Mouse (Mus musculus) liver, embryonic 11.5 days (tissue): ENCODE results near the gene Ift20. TPM values are rescaled to one million over a fixed set of nuclear protein-coding genes. Genes with fewer than 3 reads are reported as not detected.
"Not testable (repeated sequence)": the region's sequence is repeated elsewhere in the genome, so short reads cannot be mapped to it uniquely, and the experiment has no call there.

Experiments
- ATAC-seq: fragments of 200-750 bp; cut with Nextera tagmentation; replicated peaks from 2 replicates; pipeline ENCODE4 v1.8.0; 2017; ENCODE audit warnings: moderate number of reproducible peaks, mild to moderate bottlenecking, moderate TSS enrichment, moderate library complexity; ENCODE audit not compliant: low FRiP score
- DNase-seq: peaks from one replicate; pipeline ENCODE4 v3.0.0-alpha.2; 2017; ENCODE audit warnings: low spot score
- H3K27ac ChIP-seq: fragments of 300-500 bp; sonication (generic); 2 replicates; pipeline ENCODE4 v1.5.1; 2014; ENCODE audit warnings: mild to moderate bottlenecking, low read depth, low read length, control low read depth
- H3K27me3 ChIP-seq: fragments of 300-500 bp; sonication (generic); replicated peaks from 2 replicates; pipeline ENCODE4 v1.6.1; 2014; ENCODE audit warnings: low read length, mixed read lengths; ENCODE audit not compliant: control insufficient read depth, insufficient read depth
- H3K36me3 ChIP-seq: fragments of 300-500 bp; sonication (generic); 2 replicates; pipeline ENCODE4 v1.6.1; 2014; ENCODE audit warnings: mild to moderate bottlenecking, low read length, moderate library complexity, mixed read lengths; ENCODE audit not compliant: control insufficient read depth, insufficient read depth
- H3K4me1 ChIP-seq: fragments of 300-500 bp; sonication (generic); replicated peaks from 2 replicates; pipeline ENCODE4 v1.6.1; 2014; ENCODE audit warnings: low read length, mixed read lengths; ENCODE audit not compliant: control insufficient read depth, insufficient read depth
- H3K4me2 ChIP-seq: fragments of 300-500 bp; sonication (generic); 2 replicates; pipeline ENCODE4 v1.6.1; 2014; ENCODE audit warnings: mild to moderate bottlenecking, control low read depth, moderate library complexity
- H3K4me3 ChIP-seq: fragments of 300-500 bp; sonication (generic); 2 replicates; pipeline ENCODE4 v1.5.1; 2014; ENCODE audit warnings: low read depth, low read length, control low read depth
- H3K9ac ChIP-seq: fragments of 300-500 bp; sonication (generic); 2 replicates; pipeline ENCODE4 v1.6.1; 2014; ENCODE audit warnings: low read depth, low read length, control low read depth
- H3K9me3 ChIP-seq: fragments of 300-500 bp; sonication (generic); 2 replicates; pipeline ENCODE4 v1.6.1; 2016; ENCODE audit warnings: low read length, inconsistent platforms, mixed read lengths; ENCODE audit not compliant: control insufficient read depth
- WGBS: fragments of 180-500 bp; shearing (Covaris S2); extraction: QIAGEN DNeasy Blood & Tissue Kit; methylation state at CpG from one replicate; pipeline ENCODE4 v1.1.7; 2014; 5-methylcytosine and 5-hydroxymethylcytosine counted together
- polyA plus RNA-seq: library from polyadenylated mRNA; unstranded; fragments of >200 nt; fragmentation: Nextera tagmentation; extraction: Ambion mirVana; gene quantifications from 2 replicates; pipeline ENCODE4 v1.2.1, GENCODE M21; 2014

Gene Ift20
- polyA plus RNA-seq, 1 experiment from 2014 or later, result 114 TPM

DNA sequence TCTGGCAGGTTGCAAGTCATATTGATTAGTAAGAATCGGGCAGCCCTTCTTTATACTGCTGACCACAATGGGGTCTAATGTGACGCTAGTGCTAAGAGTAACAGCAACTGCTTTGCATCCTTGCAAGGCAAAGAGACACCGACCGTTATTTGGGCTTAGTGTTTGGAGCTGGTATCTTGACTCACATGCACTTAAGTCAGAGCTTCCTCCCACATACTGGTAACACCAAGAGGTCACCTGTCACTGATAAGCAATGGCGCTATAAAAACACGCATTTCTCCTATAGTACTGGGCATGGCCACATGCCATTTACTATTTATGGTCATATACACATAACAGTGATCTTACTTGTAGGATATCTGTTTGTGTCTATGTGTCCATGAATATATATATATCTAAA, 46.7 kb downstream of the Ift20 start:
- Histone ChIP-seq H3K9ac (no peak overlapping the region; the same call in 1 of the 2 replicates), H3K4me3 (no peak overlapping the region), H3K27me3 (no peaks in the 10 kb centered on the region), H3K4me2 (no peak overlapping the region), H3K4me1 (no peaks in the 10 kb centered on the region), H3K36me3 (peaks cover 20% of the 10 kb centered on the region), H3K27ac (no peak overlapping the region), H3K9me3 (no peaks in the 10 kb centered on the region)
- 70% methylated on average over 6 of the region's 6 CpGs for WGBS
- ATAC-seq, result no peak
- no peak for DNase-seq

DNA sequence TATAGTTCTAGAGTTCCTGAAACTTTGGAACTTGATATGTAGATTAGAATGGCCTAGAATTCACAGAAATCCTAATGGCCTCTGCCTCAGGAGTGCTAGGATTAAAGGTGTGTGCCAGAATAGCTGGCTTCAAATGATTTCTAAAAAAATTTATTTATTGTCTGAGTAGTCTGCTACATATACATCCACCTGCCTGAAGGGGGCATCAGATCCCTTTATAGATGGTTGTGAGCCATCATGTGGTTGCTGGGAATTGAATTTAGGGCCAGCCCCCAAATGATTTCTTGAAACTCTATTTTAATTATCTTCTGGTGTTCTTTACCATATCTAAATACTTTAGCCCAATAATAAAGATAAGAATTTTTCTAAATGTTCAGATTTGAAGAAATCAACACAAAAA, 49.9 kb downstream of the Ift20 start:
- DNase-seq (no peak), ATAC-seq (no peak)
- H3K9ac ChIP-seq, result no peak overlapping the region
- H3K27me3 ChIP-seq, result no peaks in the 10 kb centered on the region
- no peaks in the 10 kb centered on the region for H3K9me3 ChIP-seq
- peaks cover 13% of the 10 kb centered on the region for H3K36me3 ChIP-seq
- no peaks in the 10 kb centered on the region for H3K4me1 ChIP-seq
- no peak overlapping the region for H3K4me3 ChIP-seq
- no peak overlapping the region for H3K27ac ChIP-seq
- H3K4me2 ChIP-seq, result no peak overlapping the region

- H3K36me3 ChIP-seq, result peaks cover 12% of the 10 kb centered on the region
- H3K4me1 ChIP-seq, H3K9me3 ChIP-seq, H3K9ac ChIP-seq, DNase-seq, H3K27me3 ChIP-seq, H3K4me2 ChIP-seq, H3K27ac ChIP-seq, ATAC-seq, H3K4me3 ChIP-seq: not testable (repeated sequence)
- WGBS, result 75% methylated on average over 1 of the region's 1 CpGs
Measured at GRCm38 (mm10) chr11:78587677-78588076, 51.5 kb downstream of the Ift20 start.

Other genes with a start within 250 kb of the Ift20 start
- gene BC030499, start 245.5 kb upstream of the Ift20 start, polyA plus RNA-seq, result 0.18 and 0.36 TPM in 2 replicates
- gene Spag5, start 234.8 kb upstream of the Ift20 start, polyA plus RNA-seq, result 48.3 and 50.3 TPM in 2 replicates
- gene Aldoc, start 213.4 kb upstream of the Ift20 start, polyA plus RNA-seq, result 8.8 and 9.9 TPM in 2 replicates
- gene Pigs, start 207.9 kb upstream of the Ift20 start, polyA plus RNA-seq, result 63.6 and 68.2 TPM in 2 replicates
- gene Unc119, start 192.9 kb upstream of the Ift20 start, polyA plus RNA-seq, result 68.9 and 72.7 TPM in 2 replicates
- gene Foxn1, start 149.8 kb upstream of the Ift20 start, polyA plus RNA-seq, result not detected in 2 replicates
- gene Slc13a2, start 114.1 kb upstream of the Ift20 start, polyA plus RNA-seq, result not detected in 2 replicates
- gene Slc46a1, start 70.7 kb upstream of the Ift20 start, polyA plus RNA-seq, result 9.8 and 12.1 TPM in 2 replicates
- gene Sarm1, start 38.6 kb upstream of the Ift20 start, polyA plus RNA-seq, result 0.44 and 0.71 TPM in 2 replicates
- 220 and 245 TPM in 2 replicates for gene Vtn, start 37.3 kb upstream of the Ift20 start, polyA plus RNA-seq
- 0.21 and 0.32 TPM in 2 replicates for gene Sebox, start 32.9 kb upstream of the Ift20 start, polyA plus RNA-seq
- 59.9 and 61.9 TPM in 2 replicates for gene Tmem199, start 24.2 kb upstream of the Ift20 start, polyA plus RNA-seq
- 151 and 154 TPM in 2 replicates for gene Poldip2, start 24.2 kb upstream of the Ift20 start, polyA plus RNA-seq
- gene Tnfaip1, start within 50 bp of the Ift20 start, polyA plus RNA-seq, result 42.1 and 42.2 TPM in 2 replicates
- gene Tmem97, start 14.4 kb downstream of the Ift20 start, polyA plus RNA-seq, result 173 and 183 TPM in 2 replicates
- gene Nlk, start 161.0 kb downstream of the Ift20 start, polyA plus RNA-seq, result 13.9 and 17.2 TPM in 2 replicates
- 47.9 and 52.3 TPM in 2 replicates for gene Ccnq, start 215.4 kb downstream of the Ift20 start, polyA plus RNA-seq